ENCODE assay signal across 8 mouse cellular contexts in the genomic region with DNA sequence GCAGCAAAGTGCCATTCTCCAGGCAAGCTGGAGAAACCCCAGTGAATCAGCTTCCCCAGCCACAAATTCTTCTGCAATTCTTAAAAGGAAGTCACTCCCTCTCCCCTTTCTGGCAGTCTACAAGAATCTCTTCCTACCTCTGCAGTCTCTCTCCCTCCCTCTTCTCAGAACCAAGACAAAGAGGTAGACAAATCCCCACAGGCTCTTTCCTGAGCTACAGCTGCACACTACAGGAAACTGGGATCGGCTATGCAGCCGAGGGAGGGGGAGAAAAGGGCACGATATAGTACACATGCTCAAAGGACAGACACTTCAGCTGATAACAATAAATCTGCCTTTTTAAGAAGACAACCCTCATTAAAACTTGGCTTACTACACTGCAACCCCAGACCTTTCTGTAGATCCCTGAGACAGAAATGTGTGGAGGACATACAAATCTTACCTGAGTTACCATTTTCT.
A peak's percentile ranks its signal among the peaks of the same experiment; 100 is the strongest.
DNase-seq lines count a peak whose midpoint lies in the region; ATAC-seq and TF ChIP-seq lines count a peak whose summit lies in the region.

No protein-coding gene starts in this region.

- no peak for DNase-seq in lung, adult 2 months
- DNase-seq in lung, adult 18-20 months = no peak
- peak; percentile 39 for DNase-seq in limb, embryonic 10.5 days (ENCODE audit: low spot score)
- peak; percentile 51 for DNase-seq in neural tube, embryonic 11.5 days (ENCODE audit: low spot score)
- DNase-seq in gastrocnemius, postnatal 25 days = no peak
- DNase-seq in thymus, postnatal 14 days = no peak

- H3K4me2 ChIP-seq in heart, embryonic 13.5 days = peak overlapping the region; percentile 82
- H3K4me2 ChIP-seq in neural tube, embryonic 11.5 days (ENCODE audit: low read depth) = peak overlapping the region; percentile 67

- WGBS in lung, adult 2 months = 0% methylated on average over 3 of the region's 3 CpGs
- WGBS in heart, embryonic 13.5 days = 0% methylated on average over 3 of the region's 3 CpGs
- 0% methylated on average over 3 of the region's 3 CpGs for WGBS in limb, embryonic 10.5 days
- WGBS in neural tube, embryonic 11.5 days = 0% methylated on average over 3 of the region's 3 CpGs

- no peaks in the 10 kb centered on the region for H3K9me3 ChIP-seq in heart, embryonic 13.5 days
- H3K9me3 ChIP-seq in limb, embryonic 10.5 days (replicated peaks) = no peaks in the 10 kb centered on the region
- H3K9me3 ChIP-seq in neural tube, embryonic 11.5 days (ENCODE audit: control insufficient read depth, low read length) = no peaks in the 10 kb centered on the region

- no peak for TF ChIP-seq POLR2A in lung, adult 2 months (IDR thresholded peaks at IDR 0.05; ENCODE audit: borderline replicate concordance, extremely low read depth, low read depth, low read length)

- H3K36me3 ChIP-seq in heart, embryonic 13.5 days = peaks cover 6% of the 10 kb centered on the region; the same call in 1 of the 2 replicates
- H3K36me3 ChIP-seq in limb, embryonic 10.5 days = peaks cover 5% of the 10 kb centered on the region; the same call in 1 of the 2 replicates
- H3K36me3 ChIP-seq in neural tube, embryonic 11.5 days (ENCODE audit: control insufficient read depth, insufficient read depth, low read length) = no peaks in the 10 kb centered on the region

- peak overlapping the region; percentile 67 for H3K4me3 ChIP-seq in lung, adult 2 months (replicated peaks; ENCODE audit: extremely low read depth, low read depth, low read length)
- H3K4me3 ChIP-seq in heart, embryonic 13.5 days = peak overlapping the region; percentile 79
- H3K4me3 ChIP-seq in limb, embryonic 10.5 days = peak overlapping the region; percentile 53
- peak overlapping the region; percentile 63 for H3K4me3 ChIP-seq in neural tube, embryonic 11.5 days (ENCODE audit: low read depth, low read length)

- H3K9ac ChIP-seq in heart, embryonic 13.5 days = peak overlapping the region; percentile 93
- H3K9ac ChIP-seq in neural tube, embryonic 11.5 days (ENCODE audit: low read length) = peak overlapping the region; percentile 83

- peaks cover 24% of the 10 kb centered on the region for H3K4me1 ChIP-seq in lung, adult 2 months (ENCODE audit: control insufficient read depth, insufficient read depth, low read length)
- peaks cover 64% of the 10 kb centered on the region for H3K4me1 ChIP-seq in heart, embryonic 13.5 days
- H3K4me1 ChIP-seq in limb, embryonic 10.5 days = peaks cover 58% of the 10 kb centered on the region
- peaks cover 15% of the 10 kb centered on the region for H3K4me1 ChIP-seq in neural tube, embryonic 11.5 days (ENCODE audit: control insufficient read depth, insufficient read depth, low read length)

- TF ChIP-seq CTCF in lung, adult 2 months (IDR thresholded peaks at IDR 0.05; ENCODE audit: insufficient read depth, low read length) = no peak

- peak overlapping the region; percentile 96 for H3K27ac ChIP-seq in heart, embryonic 13.5 days (replicated peaks)
- peak overlapping the region; percentile 80 for H3K27ac ChIP-seq in limb, embryonic 10.5 days
- peak overlapping the region; percentile 93 for H3K27ac ChIP-seq in neural tube, embryonic 11.5 days (ENCODE audit: low read depth, low read length)

- peak; percentile 26; the same call in 1 of the 2 replicates for ATAC-seq in common myeloid progenitor, adult 5-6 weeks (replicated peaks; ENCODE audit: low read depth, poor library complexity, severe bottlenecking)
- 0 out of 2 replicates have a peak, but pooled peaks have one; percentile 52 for ATAC-seq in heart, embryonic 13.5 days (ENCODE audit: extremely low read depth, insufficient number of reproducible peaks, low FRiP score, low TSS enrichment)
- peak; percentile 72 for ATAC-seq in neural tube, embryonic 11.5 days (ENCODE audit: insufficient read depth, low FRiP score, low TSS enrichment)

- no peaks in the 10 kb centered on the region for H3K27me3 ChIP-seq in heart, embryonic 13.5 days (replicated peaks)
- no peaks in the 10 kb centered on the region for H3K27me3 ChIP-seq in limb, embryonic 10.5 days (ENCODE audit: low read depth, poor library complexity, severe bottlenecking)
- no peaks in the 10 kb centered on the region for H3K27me3 ChIP-seq in neural tube, embryonic 11.5 days (ENCODE audit: control insufficient read depth, insufficient read depth, low read length)

Comparison
In these comparisons a context has a peak if more than half of its experiments do, and no peak if none do; other contexts are left out.
1. DNase-seq: peak in limb, embryonic 10.5 days (single experiment) and neural tube, embryonic 11.5 days (single experiment); none in lung, adult 2 months (single experiment), lung, adult 18-20 months (0 of 2), gastrocnemius, postnatal 25 days (single experiment) and thymus, postnatal 14 days (single experiment).
2. Peak in every context shown above with its lines, with median percentiles within 50 percentile points of each other: H3K4me3 ChIP-seq, ATAC-seq and H3K27ac ChIP-seq.